Mouse (Mus musculus) thymus, postnatal 36 days (tissue): Measurements from ENCODE around the gene Carm1.
"Not testable (repeated sequence)": the region's sequence is repeated elsewhere in the genome, so short reads cannot be mapped to it uniquely, and the experiment has no call there.

ENCODE experiments used
- DNase-seq, 2 experiments: peaks; one replicate each; pipeline ENCODE4 v3.0.0; 2022; ENCODE audit warnings: mixed read lengths in 2 of 2

Carm1 gene

GRCm38 (mm10) chr9:21578226-21578625 is 31.5 kb downstream of the Carm1 start:
- DNase-seq, result no peak

- no peak for DNase-seq
These were observed 38.7 kb downstream of the Carm1 start for GRCm38 (mm10) chr9:21585401-21585800.

GRCm38 (mm10) chr9:21587678-21588349 is 41.1 kb downstream of the Carm1 start:
- DNase-seq, result no peak

- no peak for DNase-seq
These were observed 41.7 kb downstream of the Carm1 start for GRCm38 (mm10) chr9:21588350-21588749.

GRCm38 (mm10) chr9:21589538-21589937 is 42.8 kb downstream of the Carm1 start:
- DNase-seq, result no peak

- DNase-seq, result no peak
These were observed 44.6 kb downstream of the Carm1 start for GRCm38 (mm10) chr9:21591127-21591830.

- DNase-seq, result no peak
These were observed 45.4 kb downstream of the Carm1 start for GRCm38 (mm10) chr9:21591831-21592702.

- peak; percentile 84 to 87 for DNase-seq
These were observed 46.0 kb downstream of the Carm1 start, which contains the start of the genes Timm29 and Yipf2 for GRCm38 (mm10) chr9:21592703-21593121. Timm29 (plus strand) TSS chr9:21592722. Yipf2 (minus strand) TSS chr9:21592828.

GRCm38 (mm10) chr9:21593122-21593721 is 46.5 kb downstream of the Carm1 start:
- DNase-seq, result peak; percentile 42 to 62

- DNase-seq, result not testable (repeated sequence)
These were observed 47.7 kb downstream of the Carm1 start for GRCm38 (mm10) chr9:21594350-21594749.

- DNase-seq, result no peak
These were observed 48.1 kb downstream of the Carm1 start for GRCm38 (mm10) chr9:21594838-21595237.

- peak; percentile 48 to 53 for DNase-seq
These were observed 51.5 kb downstream of the Carm1 start for GRCm38 (mm10) chr9:21598198-21598597.

- no peak for DNase-seq
These were observed 53.5 kb downstream of the Carm1 start for GRCm38 (mm10) chr9:21600186-21600585.

- no peak for DNase-seq
These were observed 54.4 kb downstream of the Carm1 start for GRCm38 (mm10) chr9:21601073-21601472.

GRCm38 (mm10) chr9:21601722-21602399 is 55.2 kb downstream of the Carm1 start:
- peak; percentile 60 to 61 for DNase-seq

- DNase-seq, result no peak
These were observed 57.4 kb downstream of the Carm1 start for GRCm38 (mm10) chr9:21604119-21604518.

GRCm38 (mm10) chr9:21605865-21606264 is 59.2 kb downstream of the Carm1 start:
- no peak for DNase-seq

- DNase-seq, result no peak
These were observed 60.0 kb downstream of the Carm1 start for GRCm38 (mm10) chr9:21606648-21607047.

GRCm38 (mm10) chr9:21609861-21610260 is 63.2 kb downstream of the Carm1 start:
- DNase-seq, result peak; percentile 58 to 77

- no peak for DNase-seq
These were observed 68.3 kb downstream of the Carm1 start for GRCm38 (mm10) chr9:21614864-21615616.

GRCm38 (mm10) chr9:21615617-21616231 is 69.0 kb downstream of the Carm1 start, which contains the start of gene Smarca4:
Smarca4 (plus strand) TSS chr9:21616169.
- DNase-seq, result peak; percentile 99 to 100
